Mouse (Mus musculus) hindbrain, embryonic 13.5 days (tissue): ENCODE results near the gene Dnah3. TPM values are rescaled to one million over a fixed set of nuclear protein-coding genes. Genes with fewer than 3 reads are reported as not detected.

Experiments used
- ATAC-seq: fragments of 200-750 bp; cut with Nextera tagmentation; 2 replicates; pipeline ENCODE4 v1.8.0; 2017; ENCODE audit warnings: moderate TSS enrichment; ENCODE audit not compliant: low FRiP score
- H3K27ac ChIP-seq: fragments of 300-500 bp; sonication (generic); 2 replicates; pipeline ENCODE4 v1.5.1; 2015; ENCODE audit warnings: inconsistent platforms, mild to moderate bottlenecking, moderate library complexity
- H3K27me3 ChIP-seq: fragments of 300-500 bp; sonication (generic); 2 replicates; pipeline ENCODE4 v1.6.1; 2015; ENCODE audit warnings: mild to moderate bottlenecking, inconsistent platforms
- H3K36me3 ChIP-seq: fragments of 300-500 bp; sonication (generic); 2 replicates; pipeline ENCODE4 v1.6.1; 2015; ENCODE audit warnings: mild to moderate bottlenecking, inconsistent platforms
- H3K4me1 ChIP-seq: fragments of 300-500 bp; sonication (generic); replicated peaks from 2 replicates; pipeline ENCODE4 v1.6.1; 2015; ENCODE audit warnings: inconsistent platforms
- H3K4me2 ChIP-seq: fragments of 300-500 bp; sonication (generic); 2 replicates; pipeline ENCODE4 v1.6.1; 2015; ENCODE audit warnings: inconsistent platforms, mild to moderate bottlenecking, moderate library complexity
- H3K4me3 ChIP-seq: fragments of 300-500 bp; sonication (generic); 2 replicates; pipeline ENCODE4 v1.5.1; 2015; ENCODE audit warnings: mild to moderate bottlenecking, inconsistent platforms
- H3K9ac ChIP-seq: fragments of 300-500 bp; sonication (generic); 2 replicates; pipeline ENCODE4 v1.6.1; 2015; ENCODE audit warnings: mild to moderate bottlenecking, inconsistent platforms
- H3K9me3 ChIP-seq: fragments of 300-500 bp; sonication (generic); 2 replicates; pipeline ENCODE4 v1.6.1; 2016; ENCODE audit warnings: inconsistent platforms
- WGBS: fragments of 180-500 bp; shearing (Covaris S2); methylation state at CpG from one replicate; pipeline ENCODE4 v1.1.7; 2015; 5-methylcytosine and 5-hydroxymethylcytosine counted together
- polyA plus RNA-seq: library from polyadenylated mRNA; unstranded; fragments of >200 nt; fragmentation: Nextera tagmentation; extraction: Ambion mirVana; gene quantifications from 2 replicates; pipeline ENCODE4 v1.2.1, GENCODE M21; 2015

Gene Dnah3
- polyA plus RNA-seq: 0.10 TPM in 1 of 2 replicates, not detected in the other

DNA sequence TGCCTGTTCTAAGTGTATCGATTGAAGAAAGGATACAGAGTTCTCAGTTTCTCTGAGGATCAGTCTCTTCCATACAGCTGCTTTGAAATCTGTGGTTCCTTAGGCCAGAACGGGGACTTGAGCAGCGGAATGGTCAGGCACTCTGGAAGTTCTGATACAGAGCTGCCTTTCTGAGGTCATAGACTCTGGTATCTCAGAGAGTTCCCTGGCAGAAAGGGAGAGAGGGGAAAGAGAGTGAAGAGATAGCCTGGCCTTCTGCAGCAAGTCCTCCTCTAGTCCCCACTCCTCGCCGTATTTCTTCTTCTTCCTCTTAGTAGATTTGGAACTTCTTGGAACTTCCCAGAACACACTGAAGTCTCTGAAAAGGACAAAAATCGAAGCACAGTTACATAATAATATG, at the start of gene Dnah3:
TSS of gene Dnah3 (minus strand) at position 101 of the 400 bp plus-strand sequence.
- 89% methylated on average over 6 of the region's 6 CpGs for WGBS
- 0 out of 2 replicates have a peak, but pooled peaks cover 4% of the 10 kb centered on the region for H3K27me3 ChIP-seq
- H3K9me3 ChIP-seq: no peaks in the 10 kb centered on the region
- no peak within 1 kb of the TSS for H3K9ac ChIP-seq
- ATAC-seq: no peak
- H3K4me2 ChIP-seq: no peak within 1 kb of the TSS
- no peaks in the 10 kb centered on the region for H3K4me1 ChIP-seq
- no peaks in the 10 kb centered on the region for H3K36me3 ChIP-seq
- no peak within 1 kb of the TSS for H3K27ac ChIP-seq
- no peak within 1 kb of the TSS for H3K4me3 ChIP-seq

DNA sequence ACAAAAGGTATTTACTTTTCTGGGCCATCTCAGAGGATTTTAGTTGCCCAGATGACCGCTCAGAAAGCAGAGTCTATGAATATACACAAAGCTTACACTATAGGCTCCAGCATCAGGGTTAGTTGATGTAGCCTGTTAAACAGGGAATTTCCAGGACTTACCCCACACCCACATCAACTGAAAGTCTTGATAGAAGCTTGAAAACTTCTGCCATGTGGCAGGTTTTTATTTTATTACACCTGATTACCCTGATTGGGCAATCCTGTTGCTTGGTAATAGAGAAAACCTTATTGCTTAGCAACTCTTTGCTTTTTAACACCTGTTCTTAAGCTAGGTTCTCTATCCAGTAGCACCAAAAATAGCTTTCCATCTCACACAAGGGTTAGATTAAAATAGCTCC, 47.7 kb upstream of the Dnah3 start:
- Histone ChIP-seq H3K4me1 (no peaks in the 10 kb centered on the region), H3K36me3 (no peaks in the 10 kb centered on the region), H3K4me3 (no peak overlapping the region), H3K4me2 (no peak overlapping the region), H3K9me3 (no peaks in the 10 kb centered on the region), H3K27ac (no peak overlapping the region), H3K27me3 (no peaks in the 10 kb centered on the region), H3K9ac (no peak overlapping the region)
- no peak for ATAC-seq
- 85% methylated on average over 1 of the region's 1 CpGs for WGBS

DNA sequence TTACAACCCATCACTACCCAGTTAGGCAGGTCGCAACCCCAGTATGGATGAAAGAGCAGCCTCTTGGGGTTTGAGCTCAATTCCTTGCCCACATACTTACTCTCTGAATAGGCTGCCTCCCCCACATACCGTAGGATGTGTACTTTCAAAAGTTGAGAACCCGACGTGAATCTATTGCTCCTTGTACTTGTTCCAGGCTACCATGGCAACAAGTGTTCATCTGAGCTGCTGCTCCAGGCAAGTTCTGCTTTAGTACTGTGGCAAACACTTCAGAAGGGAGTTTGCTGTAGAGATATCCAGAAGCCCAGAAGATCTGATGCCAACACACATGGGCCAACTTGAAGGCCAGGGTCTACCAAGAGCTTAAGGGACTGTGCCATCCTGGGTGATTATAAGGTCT, 33.9 kb upstream of the Dnah3 start:
- 59% methylated on average over 4 of the region's 4 CpGs for WGBS
- Histone ChIP-seq H3K27me3 (no peaks in the 10 kb centered on the region), H3K9me3 (no peaks in the 10 kb centered on the region), H3K9ac (no peak overlapping the region), H3K4me3 (no peak overlapping the region), H3K4me2 (no peak overlapping the region), H3K27ac (no peak overlapping the region), H3K36me3 (no peaks in the 10 kb centered on the region), H3K4me1 (peaks cover 6% of the 10 kb centered on the region; the same call in 1 of the 2 replicates)
- ATAC-seq: no peak

DNA sequence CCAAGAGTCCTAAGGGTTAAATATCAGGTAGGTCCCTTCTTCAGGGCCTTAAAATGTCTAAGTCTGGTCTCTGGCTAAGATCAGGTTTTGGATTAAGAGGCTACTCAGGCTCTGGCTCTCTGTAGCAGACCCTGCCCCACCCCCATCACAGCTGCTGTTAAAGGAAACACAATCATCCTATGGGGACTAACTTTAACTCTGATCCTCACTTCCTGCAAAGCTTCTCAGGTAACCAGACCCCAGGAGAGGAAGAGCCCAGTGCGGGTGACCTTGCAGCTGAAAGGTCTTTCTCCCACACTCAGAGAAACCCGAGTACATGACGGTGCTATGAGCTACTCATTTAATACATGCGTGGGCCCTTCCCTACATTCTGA, 32.6 kb upstream of the Dnah3 start:
- H3K4me2 ChIP-seq: no peak overlapping the region
- no peak overlapping the region for H3K27ac ChIP-seq
- H3K9me3 ChIP-seq: no peaks in the 10 kb centered on the region
- WGBS: 49% methylated on average over 4 of the region's 4 CpGs
- peaks cover 6% of the 10 kb centered on the region; the same call in 1 of the 2 replicates for H3K4me1 ChIP-seq
- H3K9ac ChIP-seq: no peak overlapping the region
- no peak for ATAC-seq
- H3K27me3 ChIP-seq: no peaks in the 10 kb centered on the region
- H3K4me3 ChIP-seq: no peak overlapping the region
- no peaks in the 10 kb centered on the region for H3K36me3 ChIP-seq

DNA sequence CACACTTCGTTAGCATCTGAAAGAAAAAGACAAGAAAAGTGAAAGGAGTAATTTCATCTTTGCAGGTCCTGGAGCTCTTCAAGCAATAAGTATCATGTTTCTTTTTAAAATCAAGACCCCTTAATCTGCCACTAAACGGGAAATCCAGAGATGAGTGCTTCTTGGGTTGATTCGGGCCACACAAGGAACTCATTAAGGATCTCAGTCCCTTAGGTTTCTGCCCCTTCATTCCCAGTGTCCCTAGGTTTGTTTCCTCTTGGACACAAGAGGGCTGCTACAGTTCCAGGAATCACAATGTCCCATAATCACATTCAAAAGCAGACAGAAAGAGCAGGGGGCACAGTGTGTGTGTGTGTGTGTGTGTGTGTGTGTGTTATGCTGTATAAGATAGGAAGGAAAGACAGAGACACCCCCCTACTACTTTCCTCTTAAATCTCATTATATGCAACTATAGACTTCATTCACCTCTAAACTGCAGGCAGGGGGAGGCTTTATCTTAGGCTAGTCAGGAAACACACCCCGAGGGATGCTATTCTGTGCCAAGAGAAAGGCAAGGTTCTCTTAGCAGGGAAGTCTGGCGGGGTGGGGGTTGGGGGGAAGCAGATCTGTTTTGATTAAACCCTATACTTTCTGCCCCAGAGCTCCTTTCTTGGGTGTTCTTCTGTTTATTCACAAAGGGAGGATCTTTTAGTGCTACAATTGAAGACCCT, 32.1 kb upstream of the Dnah3 start:
- Histone ChIP-seq H3K4me1 (peaks cover 6% of the 10 kb centered on the region; the same call in 1 of the 2 replicates), H3K9ac (no peak overlapping the region), H3K9me3 (no peaks in the 10 kb centered on the region), H3K27ac (no peak overlapping the region), H3K27me3 (no peaks in the 10 kb centered on the region), H3K4me3 (no peak overlapping the region), H3K36me3 (no peaks in the 10 kb centered on the region), H3K4me2 (no peak overlapping the region)
- ATAC-seq: no peak
- 34% methylated on average over 5 of the region's 5 CpGs for WGBS

DNA sequence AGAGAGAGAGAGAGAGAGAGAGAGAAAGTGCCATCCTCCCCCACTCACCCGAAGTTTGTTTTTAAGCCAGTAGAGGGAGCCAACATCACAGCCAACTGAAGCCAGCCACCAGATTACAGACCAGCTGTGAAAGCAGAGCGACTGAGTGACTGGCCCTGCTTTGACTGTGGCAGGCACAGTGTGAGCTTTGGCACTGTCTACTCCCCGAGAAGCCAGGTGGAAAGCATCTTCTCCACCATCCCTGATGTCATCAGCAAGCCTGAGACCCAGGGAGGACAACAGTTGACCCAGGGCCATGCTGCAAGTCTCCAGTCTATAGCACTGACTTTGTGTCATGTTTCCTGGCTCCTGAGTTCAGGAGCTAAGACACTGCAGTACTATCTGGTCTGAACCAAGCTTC, 29.8 kb upstream of the Dnah3 start:
- 0% methylated on average over 3 of the region's 3 CpGs for WGBS
- ATAC-seq: peak; percentile 89
- no peak overlapping the region for H3K27ac ChIP-seq
- peaks cover 6% of the 10 kb centered on the region; the same call in 1 of the 2 replicates for H3K4me1 ChIP-seq
- H3K9me3 ChIP-seq: no peaks in the 10 kb centered on the region
- no peaks in the 10 kb centered on the region for H3K27me3 ChIP-seq
- no peaks in the 10 kb centered on the region for H3K36me3 ChIP-seq
- no peak overlapping the region for H3K9ac ChIP-seq
- no peak overlapping the region for H3K4me3 ChIP-seq
- H3K4me2 ChIP-seq: no peak overlapping the region

DNA sequence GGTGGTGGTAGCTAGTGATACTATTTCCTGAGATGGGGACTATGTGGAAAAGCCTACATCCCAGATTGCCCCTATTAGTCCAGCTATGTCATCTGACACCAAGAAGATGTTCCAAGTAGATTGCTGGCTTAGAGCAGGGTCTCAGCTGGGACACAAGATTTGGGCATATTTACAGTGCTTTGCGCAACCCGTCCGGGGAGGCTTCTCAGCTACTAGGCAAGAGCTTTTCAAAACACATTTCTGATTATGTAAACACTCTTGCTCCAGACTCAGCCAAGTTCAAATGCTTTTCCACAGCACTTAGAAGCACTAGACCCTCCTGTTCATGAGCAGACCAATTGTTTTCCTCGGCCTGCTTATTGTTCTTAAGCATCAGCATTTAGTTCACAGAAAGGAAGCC, 28.7 kb upstream of the Dnah3 start:
- H3K4me3 ChIP-seq: no peak overlapping the region
- H3K9me3 ChIP-seq: no peaks in the 10 kb centered on the region
- 95% methylated on average over 4 of the region's 4 CpGs for WGBS
- ATAC-seq: no peak
- no peaks in the 10 kb centered on the region for H3K27me3 ChIP-seq
- no peak overlapping the region for H3K9ac ChIP-seq
- H3K27ac ChIP-seq: no peak overlapping the region
- H3K36me3 ChIP-seq: no peaks in the 10 kb centered on the region
- H3K4me1 ChIP-seq: peaks cover 6% of the 10 kb centered on the region; the same call in 1 of the 2 replicates
- no peak overlapping the region for H3K4me2 ChIP-seq

DNA sequence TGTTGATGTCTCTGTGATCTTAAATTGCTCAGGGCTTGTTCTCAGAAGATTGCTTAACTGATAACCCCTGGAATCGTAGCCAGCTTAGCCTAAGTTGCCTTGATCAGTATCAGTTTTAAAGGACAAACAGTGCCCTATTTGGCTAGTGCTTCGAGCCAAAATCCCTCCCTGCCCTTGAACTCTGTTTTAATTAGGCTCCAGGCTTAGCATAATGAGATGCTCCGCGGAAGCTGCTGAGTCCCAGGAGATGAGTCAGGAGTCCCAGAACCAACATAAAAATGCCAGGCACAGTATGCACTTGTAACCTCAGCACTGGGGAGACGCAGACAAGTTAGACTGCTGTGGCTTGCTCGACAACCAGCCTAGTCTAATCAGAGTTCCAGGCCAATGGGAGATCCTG, 22.4 kb upstream of the Dnah3 start:
- H3K27ac ChIP-seq: no peak overlapping the region
- no peak overlapping the region for H3K9ac ChIP-seq
- no peak for ATAC-seq
- no peak overlapping the region for H3K4me3 ChIP-seq
- peaks cover 5% of the 10 kb centered on the region; the same call in 1 of the 2 replicates for H3K4me1 ChIP-seq
- H3K36me3 ChIP-seq: no peaks in the 10 kb centered on the region
- no peak overlapping the region for H3K4me2 ChIP-seq
- no peaks in the 10 kb centered on the region for H3K27me3 ChIP-seq
- no peaks in the 10 kb centered on the region for H3K9me3 ChIP-seq
- 42% methylated on average over 6 of the region's 6 CpGs for WGBS

DNA sequence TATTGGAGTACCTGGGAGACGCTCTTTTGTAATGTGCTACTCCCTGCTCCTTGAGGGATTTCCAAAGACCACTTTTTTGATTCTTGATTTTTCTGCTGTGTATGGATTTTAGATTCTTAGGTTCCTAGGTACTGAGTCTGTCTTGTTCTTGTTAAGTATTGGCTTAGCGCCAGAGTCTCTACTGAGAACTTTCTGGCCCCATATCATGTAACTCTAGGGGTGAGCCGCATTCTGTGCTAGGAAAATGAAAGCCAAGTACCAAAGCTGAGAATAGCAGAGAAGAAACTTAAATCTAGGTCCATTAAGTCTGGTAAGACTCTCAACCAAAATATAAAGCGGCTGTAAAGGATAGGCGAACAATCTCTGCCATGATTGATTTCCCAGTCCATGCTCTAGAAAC, 21.9 kb upstream of the Dnah3 start:
- no peak overlapping the region for H3K4me2 ChIP-seq
- ATAC-seq: no peak
- no peak overlapping the region for H3K9ac ChIP-seq
- no peak overlapping the region for H3K4me3 ChIP-seq
- peaks cover 5% of the 10 kb centered on the region; the same call in 1 of the 2 replicates for H3K4me1 ChIP-seq
- 96% methylated on average over 5 of the region's 5 CpGs for WGBS
- no peaks in the 10 kb centered on the region for H3K36me3 ChIP-seq
- no peak overlapping the region for H3K27ac ChIP-seq
- no peaks in the 10 kb centered on the region for H3K9me3 ChIP-seq
- H3K27me3 ChIP-seq: no peaks in the 10 kb centered on the region

DNA sequence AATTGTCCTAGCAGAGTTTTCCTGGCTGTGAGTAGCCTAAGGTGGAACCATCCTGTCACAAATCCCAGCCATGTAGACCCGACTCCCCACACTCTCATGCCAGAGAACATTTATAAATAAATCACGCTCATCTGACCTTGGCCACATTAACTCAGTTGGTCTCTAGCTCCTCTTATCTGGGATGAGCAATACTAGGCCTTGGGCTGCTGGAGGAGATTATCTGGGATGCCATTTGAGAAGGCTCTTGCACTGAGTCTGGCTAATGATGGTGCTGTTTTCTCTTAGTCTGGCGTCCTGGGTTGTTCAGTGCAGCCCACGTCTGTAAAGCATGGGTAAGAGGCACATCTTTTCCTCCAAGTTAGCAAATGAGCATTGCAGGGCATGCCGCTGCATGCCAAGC, 14.6 kb upstream of the Dnah3 start:
- Histone ChIP-seq H3K27ac (no peak overlapping the region), H3K9me3 (no peaks in the 10 kb centered on the region), H3K27me3 (no peaks in the 10 kb centered on the region), H3K4me1 (no peaks in the 10 kb centered on the region), H3K36me3 (no peaks in the 10 kb centered on the region), H3K4me3 (no peak overlapping the region), H3K9ac (no peak overlapping the region), H3K4me2 (no peak overlapping the region)
- WGBS: 95% methylated on average over 5 of the region's 5 CpGs
- no peak for ATAC-seq

DNA sequence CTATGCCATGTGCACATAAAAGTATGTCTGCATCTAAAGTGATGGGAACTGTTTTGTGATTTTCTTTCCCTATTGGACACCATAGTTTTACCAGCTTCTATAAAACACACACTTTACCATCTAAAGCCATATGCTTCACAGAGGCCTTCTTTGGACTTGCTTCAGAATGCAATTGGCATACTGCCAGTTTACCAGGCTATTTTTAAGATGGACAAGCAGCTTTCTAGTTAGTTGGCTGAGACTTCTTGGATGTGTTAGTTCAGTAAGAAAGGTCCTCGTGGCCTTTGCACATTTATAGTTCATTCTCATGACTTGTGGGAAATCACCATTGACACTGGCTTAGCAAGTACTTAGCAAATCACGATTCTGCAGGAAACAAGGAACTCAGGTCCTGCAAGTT, 11.3 kb upstream of the Dnah3 start:
- no peak for ATAC-seq
- H3K36me3 ChIP-seq: no peaks in the 10 kb centered on the region
- no peak overlapping the region for H3K27ac ChIP-seq
- H3K4me2 ChIP-seq: no peak overlapping the region
- peaks cover 12% of the 10 kb centered on the region; the same call in 1 of the 2 replicates for H3K27me3 ChIP-seq
- no peaks in the 10 kb centered on the region for H3K9me3 ChIP-seq
- 71% methylated on average over 2 of the region's 2 CpGs for WGBS
- peaks cover 14% of the 10 kb centered on the region for H3K4me1 ChIP-seq
- H3K4me3 ChIP-seq: no peak overlapping the region
- no peak overlapping the region for H3K9ac ChIP-seq

DNA sequence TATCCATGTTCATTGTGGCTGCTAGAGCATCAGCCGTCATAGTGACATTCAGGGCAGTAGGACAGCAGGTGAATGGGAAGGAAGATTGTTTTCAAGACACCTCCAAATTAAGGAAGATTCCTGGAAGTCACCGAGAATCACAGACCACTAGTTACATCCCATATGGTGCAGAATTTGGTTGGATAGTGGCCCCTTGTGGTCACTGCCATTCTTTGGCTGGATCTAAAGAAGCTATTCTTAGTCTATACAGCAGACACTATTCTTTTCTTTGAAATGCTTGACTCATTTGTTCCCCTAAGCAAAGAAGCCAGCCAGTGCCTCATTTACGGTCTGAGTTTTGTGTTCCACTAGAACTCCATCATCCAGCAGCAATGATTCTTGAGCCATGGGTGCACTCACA, 9.9 kb upstream of the Dnah3 start:
- Histone ChIP-seq H3K4me1 (peaks cover 14% of the 10 kb centered on the region), H3K27ac (no peak overlapping the region), H3K9ac (no peak overlapping the region), H3K4me3 (no peak overlapping the region), H3K4me2 (no peak overlapping the region), H3K27me3 (peaks cover 15% of the 10 kb centered on the region; the same call in 1 of the 2 replicates), H3K36me3 (no peaks in the 10 kb centered on the region), H3K9me3 (no peaks in the 10 kb centered on the region)
- ATAC-seq: no peak
- 44% methylated on average over 3 of the region's 3 CpGs for WGBS

DNA sequence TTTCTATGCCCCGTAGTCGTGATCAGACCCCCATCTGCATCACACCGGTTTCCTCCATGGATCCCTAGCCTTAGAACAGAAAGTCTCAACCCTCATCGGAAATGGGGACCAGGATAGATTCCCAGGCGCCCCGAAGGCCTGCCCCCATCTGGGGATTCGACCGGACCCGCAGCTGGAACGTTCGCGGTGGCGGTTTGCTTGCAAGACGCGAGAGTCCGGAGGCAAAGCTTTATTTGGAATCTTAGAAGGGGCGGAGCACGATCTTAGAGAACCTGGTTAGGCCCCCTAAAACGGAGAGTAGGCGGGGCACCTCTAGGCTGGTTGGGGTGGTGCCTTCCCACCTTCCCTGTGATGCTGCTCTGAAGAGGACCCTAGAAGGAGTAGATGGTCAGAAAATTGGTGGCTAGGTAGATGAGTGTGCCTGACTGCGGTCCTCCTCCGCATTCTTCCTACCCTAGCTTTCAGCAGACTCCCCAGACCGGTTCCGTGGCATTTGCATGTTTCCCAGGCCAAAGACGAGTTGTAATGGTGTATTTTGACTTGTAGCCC, 8.0 kb upstream of the Dnah3 start:
- peaks cover 15% of the 10 kb centered on the region; the same call in 1 of the 2 replicates for H3K27me3 ChIP-seq
- 2% methylated on average over 25 of the region's 25 CpGs for WGBS
- H3K9me3 ChIP-seq: no peaks in the 10 kb centered on the region
- H3K4me2 ChIP-seq: peak overlapping the region; percentile 80
- H3K9ac ChIP-seq: peak overlapping the region; percentile 75
- no peak overlapping the region for H3K27ac ChIP-seq
- peaks cover 14% of the 10 kb centered on the region for H3K4me1 ChIP-seq
- H3K36me3 ChIP-seq: no peaks in the 10 kb centered on the region
- ATAC-seq: peak; percentile 59; the same call in 1 of the 2 replicates
- peak overlapping the region; percentile 52 for H3K4me3 ChIP-seq
